Mouse (Mus musculus) bone marrow, adult 2 months (tissue): ENCODE measurements around the gene Afap1.

ENCODE experiments used
- CTCF ChIP-seq: fragments of 200-500 bp; IDR thresholded peaks from 2 replicates; pipeline ENCODE4 v1.5.1; 2011; ENCODE audit warnings: low read length, control low read depth; ENCODE audit not compliant: control insufficient read depth, insufficient read depth
- POLR2A ChIP-seq: fragments of 200-500 bp; IDR thresholded peaks from 2 replicates; pipeline ENCODE4 v1.6.1; 2011; ENCODE audit warnings: low read depth, mild to moderate bottlenecking, control low read depth, low read length, borderline replicate concordance; ENCODE audit not compliant: control insufficient read depth

- TF ChIP-seq CTCF, result no peak
- TF ChIP-seq POLR2A, result no peak
These were observed 16.9 kb upstream of the Afap1 start for GRCm38 (mm10) chr5:35876236-35876635.
